Mouse (Mus musculus) heart, postnatal 0 days (tissue): Measurements from ENCODE around the gene Gfpt2.

Experiments
- CTCF ChIP-seq: IDR thresholded peaks from 2 replicates; pipeline ENCODE4 v1.5.1; 2016; ENCODE audit warnings: antibody characterized with exemption, control low read depth, low read depth
- EP300 ChIP-seq: IDR thresholded peaks from 2 replicates; pipeline ENCODE4 v1.6.1; 2016; ENCODE audit warnings: antibody characterized with exemption, low read depth

GRCm38 (mm10) chr11:49764639-49765299 is 29.2 kb upstream of the Gfpt2 start:
- TF ChIP-seq CTCF = no peak
- TF ChIP-seq EP300 = no peak
